Mouse (Mus musculus): ENCODE results near the gene Abcd2.

Gene Abcd2

GRCm38 (mm10) chr15:91191412-91192222, at the start of gene Abcd2:
TSS of gene Abcd2 (minus strand) at chr15:91191799.
- DNase-seq = peak; percentile 80 to 82

GRCm38 (mm10) chr15:91240683-91241335, 49.2 kb upstream of the Abcd2 start:
- DNase-seq = no peak

- no peak for DNase-seq
These were observed 45.7 kb upstream of the Abcd2 start for GRCm38 (mm10) chr15:91237294-91237693.

- no peak for DNase-seq
These were observed 14.9 kb upstream of the Abcd2 start for GRCm38 (mm10) chr15:91206518-91206917.

- no peak for DNase-seq
These were observed 11.9 kb upstream of the Abcd2 start for GRCm38 (mm10) chr15:91203521-91203920.

GRCm38 (mm10) chr15:91202486-91202885, 10.9 kb upstream of the Abcd2 start:
- no peak for DNase-seq

GRCm38 (mm10) chr15:91200833-91201232, 9.2 kb upstream of the Abcd2 start:
- DNase-seq = no peak

GRCm38 (mm10) chr15:91199256-91199905, 7.8 kb upstream of the Abcd2 start, which contains the start of gene CN725425:
TSS of gene CN725425 (plus strand) at chr15:91199494.
- no peak for DNase-seq

- no peak for DNase-seq
These were observed 612 bp upstream of the Abcd2 start for GRCm38 (mm10) chr15:91192223-91192598.

- peak; percentile 22 to 49 for DNase-seq
These were observed 936 bp downstream of the Abcd2 start for GRCm38 (mm10) chr15:91190519-91191207.

- no peak for DNase-seq
These were observed 1.6 kb downstream of the Abcd2 start for GRCm38 (mm10) chr15:91190026-91190425.

- DNase-seq = no peak
These were observed 5.2 kb downstream of the Abcd2 start for GRCm38 (mm10) chr15:91186358-91186757.

GRCm38 (mm10) chr15:91179911-91180622, 11.5 kb downstream of the Abcd2 start:
- DNase-seq = peak; percentile 15 to 35

GRCm38 (mm10) chr15:91178656-91179314, 12.8 kb downstream of the Abcd2 start:
- no peak for DNase-seq

GRCm38 (mm10) chr15:91172193-91172592, 19.4 kb downstream of the Abcd2 start:
- DNase-seq = no peak

GRCm38 (mm10) chr15:91171332-91171731, 20.3 kb downstream of the Abcd2 start:
- DNase-seq = no peak

- no peak for DNase-seq
These were observed 20.8 kb downstream of the Abcd2 start for GRCm38 (mm10) chr15:91170602-91171328.

- no peak for DNase-seq
These were observed 23.6 kb downstream of the Abcd2 start for GRCm38 (mm10) chr15:91167850-91168562.

- DNase-seq = peak; percentile 26 to 33
These were observed 26.6 kb downstream of the Abcd2 start for GRCm38 (mm10) chr15:91165021-91165420.

- DNase-seq = no peak
These were observed 28.1 kb downstream of the Abcd2 start for GRCm38 (mm10) chr15:91163454-91163853.
